In the genomic region with DNA sequence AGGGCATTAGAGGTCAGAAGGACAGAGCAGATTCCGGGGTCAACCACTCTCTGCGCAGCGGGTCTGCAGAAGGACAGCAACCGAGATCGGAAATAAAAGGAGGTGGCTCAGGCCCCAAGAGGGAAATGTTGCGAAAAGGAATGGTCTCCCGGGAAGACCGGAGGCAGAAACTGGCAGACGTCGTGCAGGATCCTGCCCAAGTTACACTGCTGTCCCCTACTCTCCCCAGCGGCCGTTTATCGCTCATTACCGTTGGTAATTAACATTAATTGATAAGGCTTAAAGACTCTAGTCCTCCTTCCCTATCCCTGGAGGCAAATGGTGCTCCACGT, we compare ENCODE assay signal across 8 mouse cellular contexts. TPM values are rescaled to one million over a fixed set of nuclear protein-coding genes. Genes with fewer than 3 reads are reported as not detected.
DNase-seq lines count a peak whose midpoint lies in the region; ATAC-seq and TF ChIP-seq lines count a peak whose summit lies in the region.

No protein-coding gene starts in this region.

- DNase-seq in heart, postnatal 36 days, result no peak
- DNase-seq in embryonic facial prominence, embryonic 10.5 days (ENCODE audit: low spot score), result no peak
- DNase-seq in urinary bladder, postnatal 14 days (ENCODE audit: low spot score), result no peak

- peak overlapping the region; percentile 95 for H3K9ac ChIP-seq in heart, embryonic 16.5 days (ENCODE audit: low read length)
- H3K9ac ChIP-seq in ES-Bruce4 (ENCODE audit: low read depth, poor library complexity, severe bottlenecking), result peak overlapping the region; percentile 90
- H3K9ac ChIP-seq in intestine, embryonic 16.5 days (ENCODE audit: low read depth, low read length), result peak overlapping the region; percentile 89

- TF ChIP-seq POLR2A in ES-Bruce4 (IDR thresholded peaks at IDR 0.05; ENCODE audit: insufficient read depth, low read length), result no peak
- no peak for TF ChIP-seq POLR2A in myocyte (IDR thresholded peaks at IDR 0.05; ENCODE audit: insufficient read length, low read depth)

- intact Hi-C loops in heart, postnatal 36 days (cut with DNase I), result loop anchor here (1.0 to 5.0 kb wide), 2 partner anchors 10 to 43 kb away; a partner anchor contains a TSS

- peak overlapping the region; percentile 89 for H3K4me3 ChIP-seq in heart, embryonic 16.5 days (ENCODE audit: low read length)
- H3K4me3 ChIP-seq in ES-Bruce4 (ENCODE audit: low read depth, low read length), result peak overlapping the region; percentile 87
- peak overlapping the region; percentile 84 for H3K4me3 ChIP-seq in embryonic facial prominence, embryonic 10.5 days
- H3K4me3 ChIP-seq in intestine, embryonic 16.5 days (ENCODE audit: low read length), result peak overlapping the region; percentile 83
- H3K4me3 ChIP-seq in myocyte, result peak overlapping the region; percentile 100

- 0 out of 2 replicates have a peak, but pooled peaks have one; percentile 0 for ATAC-seq in heart, embryonic 16.5 days (replicated peaks; ENCODE audit: extremely low read depth, insufficient read depth, low FRiP score)
- ATAC-seq in intestine, embryonic 16.5 days, result peak; percentile 15
- no peak for ATAC-seq in inflammation-experienced regulatory T-cells, adult 6 months

- peak overlapping the region; percentile 96 for H3K27ac ChIP-seq in heart, embryonic 16.5 days (ENCODE audit: low read length)
- H3K27ac ChIP-seq in ES-Bruce4 (ENCODE audit: insufficient read depth, low read length), result peak overlapping the region; percentile 38
- H3K27ac ChIP-seq in embryonic facial prominence, embryonic 10.5 days (replicated peaks), result peak overlapping the region; percentile 88
- peak overlapping the region; percentile 88 for H3K27ac ChIP-seq in intestine, embryonic 16.5 days (ENCODE audit: low read length)

- peak overlapping the region; percentile 63 for H3K4me2 ChIP-seq in heart, embryonic 16.5 days (ENCODE audit: low read depth, low read length)
- H3K4me2 ChIP-seq in intestine, embryonic 16.5 days (ENCODE audit: low read depth, low read length), result peak overlapping the region; percentile 59
- peak overlapping the region; percentile 78 for H3K4me2 ChIP-seq in myocyte (ENCODE audit: low read depth)

- H3K36me3 ChIP-seq in heart, embryonic 16.5 days (ENCODE audit: control insufficient read depth, insufficient read depth), result peaks cover 13% of the 10 kb centered on the region
- H3K36me3 ChIP-seq in ES-Bruce4 (ENCODE audit: control insufficient read depth, insufficient read depth, low read length, poor library complexity, severe bottlenecking) (peaks cover 16% of the 10 kb centered on the region), myocyte (ENCODE audit: control insufficient read depth, insufficient read depth) (peaks cover 7% of the 10 kb centered on the region)
- H3K36me3 ChIP-seq in embryonic facial prominence, embryonic 10.5 days (replicated peaks), result peaks cover 30% of the 10 kb centered on the region
- peaks cover 7% of the 10 kb centered on the region; the same call in 1 of the 2 replicates for H3K36me3 ChIP-seq in intestine, embryonic 16.5 days (ENCODE audit: control insufficient read depth, insufficient read depth, low read length)

- H3K27me3 ChIP-seq in heart, embryonic 16.5 days (ENCODE audit: control insufficient read depth, insufficient read depth, low read length), result no peaks in the 10 kb centered on the region
- H3K27me3 ChIP-seq in ES-Bruce4 (ENCODE audit: control insufficient read depth, insufficient read depth, low read length, poor library complexity, severe bottlenecking), result no peaks in the 10 kb centered on the region
- no peaks in the 10 kb centered on the region for H3K27me3 ChIP-seq in embryonic facial prominence, embryonic 10.5 days (replicated peaks; ENCODE audit: low read depth, poor library complexity, severe bottlenecking)
- no peaks in the 10 kb centered on the region for H3K27me3 ChIP-seq in intestine, embryonic 16.5 days (replicated peaks; ENCODE audit: control insufficient read depth, insufficient read depth, low read length)
- no peaks in the 10 kb centered on the region for H3K27me3 ChIP-seq in myocyte (ENCODE audit: control insufficient read depth, insufficient read depth, insufficient read length)

- peaks cover 9% of the 10 kb centered on the region for H3K4me1 ChIP-seq in heart, embryonic 16.5 days (ENCODE audit: control insufficient read depth, insufficient read depth, low read length)
- H3K4me1 ChIP-seq in ES-Bruce4 (ENCODE audit: control insufficient read depth, insufficient read depth, low read length), result no peaks in the 10 kb centered on the region
- peaks cover 21% of the 10 kb centered on the region for H3K4me1 ChIP-seq in embryonic facial prominence, embryonic 10.5 days
- peaks cover 6% of the 10 kb centered on the region; the same call in 1 of the 2 replicates for H3K4me1 ChIP-seq in intestine, embryonic 16.5 days (ENCODE audit: control insufficient read depth, insufficient read depth, low read length)

- no peaks in the 10 kb centered on the region for H3K9me3 ChIP-seq in heart, embryonic 16.5 days (replicated peaks; ENCODE audit: control insufficient read depth, low read length)
- no peaks in the 10 kb centered on the region for H3K9me3 ChIP-seq in ES-Bruce4 (replicated peaks; ENCODE audit: control insufficient read depth, insufficient read depth, low read length, poor library complexity, severe bottlenecking)
- no peaks in the 10 kb centered on the region for H3K9me3 ChIP-seq in embryonic facial prominence, embryonic 10.5 days
- H3K9me3 ChIP-seq in intestine, embryonic 16.5 days (ENCODE audit: control insufficient read depth, low read length), result no peaks in the 10 kb centered on the region

- no peak for TF ChIP-seq CTCF in ES-Bruce4 (IDR thresholded peaks at IDR 0.05; ENCODE audit: low read depth, low read length)

- peaks cover 18% of the 10 kb centered on the region for H3K79me2 ChIP-seq in myocyte (ENCODE audit: control insufficient read depth, insufficient read depth)

- TF ChIP-seq EP300 in ES-Bruce4 (IDR thresholded peaks at IDR 0.05; ENCODE audit: insufficient read depth, low read depth, low read length), result no peak

- peak overlapping the region; percentile 55 for H3ac ChIP-seq in myocyte (ENCODE audit: control insufficient read depth, insufficient read length)

- WGBS in heart, embryonic 16.5 days, result under 1% methylated on average over 15 of the region's 15 CpGs
- WGBS in embryonic facial prominence, embryonic 10.5 days, result under 1% methylated on average over 15 of the region's 15 CpGs
- WGBS in intestine, embryonic 16.5 days, result 0% methylated on average over 15 of the region's 15 CpGs

TF ChIP-seq in myocyte, 11 proteins besides CTCF, POLR2A, EP300 and RAD21 (continues in another document):
- no peak for TF ChIP-seq MAX (IDR thresholded peaks at IDR 0.05; ENCODE audit: low read depth)

RNA-seq across cellular contexts. Expression of a gene that starts 0.3 kb away (rescaled TPM):
- 2,218 and 2,299 TPM in 2 replicates for polyA plus RNA-seq in heart, embryonic 16.5 days (2015; fragmentation: Nextera tagmentation; extraction: Ambion mirVana)
- 1,000 to 10,000 TPM; 3,285 to 3,604 TPM for total RNA-seq in heart, postnatal 36 days (2021)
- polyA plus RNA-seq in ES-Bruce4 (2011; ENCODE audit: insufficient read depth, insufficient read length, low read depth, missing spikeins) (184 and 191 TPM in 2 replicates), myocyte (2012; fragmentation: generic; extraction: Trizol) (1,235 TPM)
- 596 and 634 TPM in 2 replicates for polyA plus RNA-seq in embryonic facial prominence, embryonic 10.5 days (2016; fragmentation: Nextera tagmentation; extraction: Ambion mirVana)
- 1,152 and 1,154 TPM in 2 replicates for polyA plus RNA-seq in intestine, embryonic 16.5 days (2015; fragmentation: Nextera tagmentation; extraction: Ambion mirVana)
- 100 to 1,000 TPM; 336 to 391 (median 363) TPM for polyA plus RNA-seq in inflammation-experienced regulatory T-cells, adult 6 months (2017; shearing (Covaris generic))

RNA-seq across cellular contexts. Expression of a gene that starts 10.0 kb away (rescaled TPM):
- 29.1 and 31.4 TPM in 2 replicates for polyA plus RNA-seq in heart, embryonic 16.5 days (2015; fragmentation: Nextera tagmentation; extraction: Ambion mirVana)
- total RNA-seq in heart, postnatal 36 days (2021), result 10 to 100 TPM; 30.7 to 32.1 TPM
- polyA plus RNA-seq in ES-Bruce4 (2011; ENCODE audit: insufficient read depth, insufficient read length, low read depth, missing spikeins) (85.7 and 86.6 TPM in 2 replicates), myocyte (2012; fragmentation: generic; extraction: Trizol) (53.6 TPM)
- polyA plus RNA-seq in embryonic facial prominence, embryonic 10.5 days (2016; fragmentation: Nextera tagmentation; extraction: Ambion mirVana), result 34.3 and 35.2 TPM in 2 replicates
- polyA plus RNA-seq in intestine, embryonic 16.5 days (2015; fragmentation: Nextera tagmentation; extraction: Ambion mirVana), result 31.5 and 32.0 TPM in 2 replicates
- 10 to 100 TPM in 2 of 3 experiments, 1 to 10 TPM in 1; 9.6 to 13.1 (median 10.4) TPM for polyA plus RNA-seq in inflammation-experienced regulatory T-cells, adult 6 months (2017; shearing (Covaris generic))

RNA-seq across cellular contexts. Expression of a gene that starts 36.6 kb away (rescaled TPM):
- 0.11 TPM in 1 of 2 replicates, not detected in the other for polyA plus RNA-seq in heart, embryonic 16.5 days (2015; fragmentation: Nextera tagmentation; extraction: Ambion mirVana)
- total RNA-seq in heart, postnatal 36 days (2021), result not detected
- polyA plus RNA-seq in ES-Bruce4 (2011; ENCODE audit: insufficient read depth, insufficient read length, low read depth, missing spikeins), result 16.7 and 18.0 TPM in 2 replicates
- polyA plus RNA-seq in embryonic facial prominence, embryonic 10.5 days (2016; fragmentation: Nextera tagmentation; extraction: Ambion mirVana), result not detected in 2 replicates
- 0.10 TPM in 2 replicates for polyA plus RNA-seq in intestine, embryonic 16.5 days (2015; fragmentation: Nextera tagmentation; extraction: Ambion mirVana)
- not detected for polyA plus RNA-seq in myocyte (2012; fragmentation: generic; extraction: Trizol)
- not detected for polyA plus RNA-seq in inflammation-experienced regulatory T-cells, adult 6 months (2017; shearing (Covaris generic))

RNA-seq across cellular contexts. Expression of a gene that starts 40.5 kb away (rescaled TPM):
- 69.3 and 72.0 TPM in 2 replicates for polyA plus RNA-seq in heart, embryonic 16.5 days (2015; fragmentation: Nextera tagmentation; extraction: Ambion mirVana)
- 10 to 100 TPM; 44.1 to 46.2 TPM for total RNA-seq in heart, postnatal 36 days (2021)
- polyA plus RNA-seq in ES-Bruce4 (2011; ENCODE audit: insufficient read depth, insufficient read length, low read depth, missing spikeins) (56.1 and 62.1 TPM in 2 replicates), myocyte (2012; fragmentation: generic; extraction: Trizol) (112 TPM)
- polyA plus RNA-seq in embryonic facial prominence, embryonic 10.5 days (2016; fragmentation: Nextera tagmentation; extraction: Ambion mirVana), result 106 and 107 TPM in 2 replicates
- 94.3 and 97.8 TPM in 2 replicates for polyA plus RNA-seq in intestine, embryonic 16.5 days (2015; fragmentation: Nextera tagmentation; extraction: Ambion mirVana)
- 10 to 100 TPM; 37.7 to 51.2 (median 42.6) TPM for polyA plus RNA-seq in inflammation-experienced regulatory T-cells, adult 6 months (2017; shearing (Covaris generic))

RNA-seq across cellular contexts. Expression of a gene that starts 50.8 kb away (rescaled TPM):
- not detected in 2 replicates for polyA plus RNA-seq in heart, embryonic 16.5 days (2015; fragmentation: Nextera tagmentation; extraction: Ambion mirVana)
- not detected for total RNA-seq in heart, postnatal 36 days (2021)
- polyA plus RNA-seq in ES-Bruce4 (2011; ENCODE audit: insufficient read depth, insufficient read length, low read depth, missing spikeins) (not detected in 2 replicates), myocyte (2012; fragmentation: generic; extraction: Trizol) (not detected)
- polyA plus RNA-seq in embryonic facial prominence, embryonic 10.5 days (2016; fragmentation: Nextera tagmentation; extraction: Ambion mirVana), result not detected in 2 replicates
- polyA plus RNA-seq in intestine, embryonic 16.5 days (2015; fragmentation: Nextera tagmentation; extraction: Ambion mirVana), result 19.9 and 21.5 TPM in 2 replicates
- not detected for polyA plus RNA-seq in inflammation-experienced regulatory T-cells, adult 6 months (2017; shearing (Covaris generic))

Comparison
In these comparisons a context has a peak if more than half of its experiments do, and no peak if none do; other contexts are left out.
1. H3K27ac ChIP-seq: peak in every context shown above with its lines; median percentile 96 in heart, embryonic 16.5 days; 88 in embryonic facial prominence, embryonic 10.5 days; 88 in intestine, embryonic 16.5 days; 38 in ES-Bruce4.
2. RNA of a gene that starts 36.6 kb away (polyA plus RNA-seq): 16.7 to 18.0 TPM in ES-Bruce4; 0.11 TPM in heart, embryonic 16.5 days, 0.10 TPM in intestine, embryonic 16.5 days, not detected in embryonic facial prominence, embryonic 10.5 days, not detected in myocyte (single experiment) and not detected in inflammation-experienced regulatory T-cells, adult 6 months; every median in the first group is over 10 times any median in the second.
3. Peak in every context shown above with its lines, with median percentiles within 50 percentile points of each other: H3K4me2 ChIP-seq, H3K4me3 ChIP-seq and H3K9ac ChIP-seq.